Mouse (Mus musculus) monocyte, adult 5-6 weeks (primary cell): ENCODE data around the gene Cxcr5. TPM values are rescaled to one million over a fixed set of nuclear protein-coding genes. Genes with fewer than 3 reads are reported as not detected.

Experiments used
- ATAC-seq: fragments of 153-309, 156-312 bp; replicated peaks from 2 replicates; pipeline ENCODE4 v1.8.0; 2017; ENCODE audit warnings: mild to moderate bottlenecking; ENCODE audit not compliant: low TSS enrichment, insufficient number of reproducible peaks, severe bottlenecking, poor library complexity, low FRiP score
- total RNA-seq: library from RNA; stranded (forward); fragments of 200-1000, 200-491, 200-594 nt; gene quantifications from 3 replicates; pipeline ENCODE4 v1.2.3, GENCODE M21; 2017

Cxcr5 gene
- total RNA-seq, 1 experiment from 2014 or later, result 17.5 TPM

- no peak for ATAC-seq
Observed at GRCm38 (mm10) chr9:44473184-44473583, 88.5 kb downstream of the Cxcr5 start.

- no peak for ATAC-seq
Observed at GRCm38 (mm10) chr9:44468800-44469199, 92.9 kb downstream of the Cxcr5 start.

GRCm38 (mm10) chr9:44468224-44468623 lies 93.5 kb downstream of the Cxcr5 start:
- ATAC-seq, result no peak

- ATAC-seq, result peak; percentile 96
Observed at GRCm38 (mm10) chr9:44461950-44462349, 99.7 kb downstream of the Cxcr5 start.

Other genes starting within 250 kb of the Cxcr5 start
- gene C2cd2l, start 241.6 kb downstream of the Cxcr5 start, total RNA-seq, result 6.0 to 18.9 TPM (median 12.2 TPM) in 3 replicates
- gene Dpagt1, start 235.9 kb downstream of the Cxcr5 start, total RNA-seq, result 1.8 to 5.6 TPM (median 2.3 TPM) in 3 replicates
- gene H2afx, start 227.2 kb downstream of the Cxcr5 start, total RNA-seq, result 8.1 to 12.3 TPM (median 8.6 TPM) in 3 replicates
- gene Hmbs, start 217.6 kb downstream of the Cxcr5 start, total RNA-seq, result 8.2 to 19.1 TPM (median 15.1 TPM) in 3 replicates
- gene Vps11, start 200.2 kb downstream of the Cxcr5 start, total RNA-seq, result 27.4 to 38.1 TPM (median 32.2 TPM) in 3 replicates
- gene Hyou1, start 182.4 kb downstream of the Cxcr5 start, total RNA-seq, result 47.1 to 80.0 TPM (median 54.2 TPM) in 3 replicates
- 15.9 to 33.9 TPM (median 22.1 TPM) in 3 replicates for gene Slc37a4, start 165.0 kb downstream of the Cxcr5 start, total RNA-seq
- 995 to 1,562 TPM (median 1,501 TPM) in 3 replicates for gene Rps25, start 154.7 kb downstream of the Cxcr5 start, total RNA-seq
- 25.9 to 40.8 TPM (median 32.3 TPM) in 3 replicates for gene Trappc4, start 154.3 kb downstream of the Cxcr5 start, total RNA-seq
- gene Ccdc84, start 143.3 kb downstream of the Cxcr5 start, total RNA-seq, result 25.5 to 38.4 TPM (median 28.7 TPM) in 3 replicates
- not detected in 3 replicates for gene Foxr1, start 120.7 kb downstream of the Cxcr5 start, total RNA-seq
- gene Upk2, start 106.9 kb downstream of the Cxcr5 start, total RNA-seq, result not detected in 3 replicates
- gene Bcl9l, start 79.1 kb downstream of the Cxcr5 start, total RNA-seq, result 2.8 to 14.1 TPM (median 2.8 TPM) in 3 replicates
- 131 to 157 TPM (median 139 TPM) in 3 replicates for gene Ddx6, start 43.0 kb upstream of the Cxcr5 start, total RNA-seq
- not detected in 3 replicates for gene Treh, start 111.4 kb upstream of the Cxcr5 start, total RNA-seq
- gene Phldb1, start 173.3 kb upstream of the Cxcr5 start, total RNA-seq, result 2.1 to 4.3 TPM (median 3.1 TPM) in 3 replicates
- gene Arcn1, start 206.0 kb upstream of the Cxcr5 start, total RNA-seq, result 156 to 231 TPM (median 178 TPM) in 3 replicates
- 20.1 to 53.5 TPM (median 37.4 TPM) in 3 replicates for gene Ift46, start 206.0 kb upstream of the Cxcr5 start, total RNA-seq
- gene Tmem25, start 237.4 kb upstream of the Cxcr5 start, total RNA-seq, result 0.48 TPM in 1 of 3 replicates, not detected in the others
- gene Ttc36, start 241.2 kb upstream of the Cxcr5 start, total RNA-seq, result not detected in 3 replicates